Mouse (Mus musculus) inflammation-experienced regulatory T-cells (primary cell): ENCODE data around the gene Atox1. TPM values are rescaled to one million over a fixed set of nuclear protein-coding genes. Genes with fewer than 3 reads are reported as not detected.

Experiments used
- polyA plus RNA-seq, 2 experiments: library from polyadenylated mRNA; unstranded; fragments of 100-300 nt; shearing (Covaris generic); gene quantifications; one replicate each; pipeline ENCODE4 v1.2.1; 2017

Gene Atox1
- polyA plus RNA-seq, result 100 to 1,000 TPM; 165 to 176 TPM

DNA sequence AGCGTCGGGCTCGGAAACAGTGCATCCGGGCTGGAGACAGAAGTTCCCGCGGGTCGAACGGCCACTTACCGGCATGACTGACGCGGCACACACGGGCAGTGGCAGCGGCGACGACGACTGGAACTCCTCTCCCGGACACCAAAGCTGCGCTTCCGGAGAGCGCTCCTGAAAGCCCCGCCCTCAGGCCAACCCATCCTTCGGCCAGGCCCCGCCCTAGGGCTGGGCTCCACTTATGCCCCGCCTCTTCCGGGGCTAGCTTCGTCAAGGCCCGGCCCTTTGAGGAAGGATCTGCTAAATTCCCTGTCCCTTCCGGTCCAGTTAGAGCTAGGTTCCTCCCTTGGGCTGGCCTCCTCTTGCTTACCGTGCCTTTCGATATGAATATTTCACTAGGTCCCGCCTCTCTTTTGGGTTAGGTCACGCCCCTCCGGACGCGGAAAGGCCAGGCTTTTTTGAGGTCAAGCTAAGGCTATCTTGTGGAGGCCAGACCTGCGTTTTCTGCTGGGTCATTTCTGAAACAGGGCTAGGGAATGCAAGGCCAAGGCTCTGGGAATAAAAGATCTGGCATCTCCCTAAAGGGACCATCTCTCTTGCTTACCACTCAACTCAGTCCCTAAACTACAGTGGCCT is at the start of gene Atox1:
Gene Atox1, minus strand, starts transcription at position 221 of the 627 bp plus-strand sequence.

DNA sequence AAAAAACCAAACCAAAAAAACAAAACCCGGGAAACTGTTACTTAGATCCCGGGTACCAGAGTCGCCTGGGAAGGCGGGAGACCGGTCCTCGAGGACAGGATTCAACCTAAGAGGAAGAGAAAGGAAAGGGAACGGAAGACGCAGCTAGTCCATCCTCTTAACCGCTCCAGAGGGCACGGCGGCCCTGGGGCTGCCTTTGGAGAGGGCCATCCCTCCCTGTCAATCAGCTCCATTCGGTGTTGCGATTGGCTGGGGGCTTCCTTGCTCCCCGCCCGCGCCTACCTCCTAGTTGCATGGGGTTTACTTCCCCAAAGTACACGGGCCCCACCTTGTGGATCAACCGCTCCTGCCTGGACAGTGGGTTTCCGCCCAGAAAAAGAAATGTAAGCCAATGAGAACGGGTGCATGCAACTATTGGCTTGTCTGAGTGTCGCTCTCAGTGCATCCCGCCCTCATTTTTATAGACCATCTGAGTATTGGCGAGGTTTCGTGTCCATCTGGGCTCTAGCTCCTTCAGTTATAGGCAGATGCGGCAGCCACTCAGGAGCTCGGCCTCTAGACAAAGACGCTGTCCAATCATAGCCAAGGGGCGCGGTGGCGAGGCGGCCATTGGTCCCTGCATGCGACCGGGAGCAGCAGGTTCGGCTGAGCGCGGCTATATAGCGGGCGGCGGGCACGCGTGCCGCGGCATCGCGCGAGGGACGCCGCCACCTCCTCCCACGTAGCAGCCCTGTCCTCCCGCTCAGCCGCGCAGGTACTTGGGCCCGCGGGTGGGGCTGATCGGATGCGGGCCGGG is 8.2 kb upstream of the Atox1 start, which contains the start of gene G3bp1:
Gene G3bp1, plus strand, starts transcription at position 638 of the 796 bp plus-strand sequence.

DNA sequence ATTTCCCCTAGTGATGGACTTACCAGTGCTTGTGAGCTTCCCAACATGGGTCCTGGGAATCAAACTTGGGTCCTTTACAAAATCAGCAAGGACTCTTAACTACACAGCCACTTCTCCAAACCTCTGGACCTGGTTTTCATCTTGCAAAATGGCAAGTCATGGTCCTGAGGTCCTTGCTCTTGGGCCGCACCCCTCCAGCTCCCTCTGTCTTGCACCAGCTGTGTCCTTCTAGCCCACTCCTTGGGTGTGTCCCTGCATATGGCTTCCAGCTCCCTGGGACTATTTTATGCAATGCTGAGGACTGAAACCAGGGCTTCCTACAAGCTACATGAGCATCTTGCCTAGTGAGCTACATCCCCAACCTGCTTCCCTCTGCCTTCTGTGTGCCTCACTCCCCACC is 38.1 kb downstream of the Atox1 start, which contains the start of gene Sparc:
Gene Sparc, minus strand, starts transcription at position 206 of the 400 bp plus-strand sequence.

Other genes with a start within 250 kb of the Atox1 start
- under 1 TPM; 0.05 to 0.70 TPM for gene Fat2, start 124.7 kb downstream of the Atox1 start, polyA plus RNA-seq
- 1 to 10 TPM in 1 of 2 experiments, under 1 TPM in 1; 0.43 to 2.3 TPM for gene Sparc, start 38.1 kb downstream of the Atox1 start, polyA plus RNA-seq
- 100 to 1,000 TPM; 129 to 139 TPM for gene G3bp1, start 8.4 kb upstream of the Atox1 start, polyA plus RNA-seq
- under 1 TPM; 0.07 to 0.31 TPM for gene Glra1, start 147.0 kb upstream of the Atox1 start, polyA plus RNA-seq